Mouse (Mus musculus) spleen, adult 2 months (tissue): Measurements from ENCODE around the gene Cntnap5a. TPM values are rescaled to one million over a fixed set of nuclear protein-coding genes. Genes with fewer than 3 reads are reported as not detected.

Experiments used
- DNase-seq, 2 experiments: peaks; one replicate each; pipeline versions ENCODE4 v3.0.0 to v3.0.0-alpha.2; 2012 to 2021; ENCODE audit warnings: low spot score in 2 of 2, low read depth in 1 of 2
- H3K27ac ChIP-seq: fragments of 200-500 bp; 2 replicates; pipeline ENCODE4 v1.5.1; 2012; ENCODE audit warnings: low read length, inconsistent platforms; ENCODE audit not compliant: insufficient read depth
- H3K27me3 ChIP-seq: fragments of 200-500 bp; 2 replicates; pipeline ENCODE4 v1.6.1; 2012; ENCODE audit warnings: mild to moderate bottlenecking, moderate library complexity, low read length, inconsistent platforms; ENCODE audit not compliant: control insufficient read depth, insufficient read depth
- H3K36me3 ChIP-seq: fragments of 200-500 bp; 2 replicates; pipeline ENCODE4 v1.6.1; 2012; ENCODE audit warnings: mild to moderate bottlenecking, low read length, inconsistent platforms; ENCODE audit not compliant: control insufficient read depth, insufficient read depth
- H3K4me1 ChIP-seq: fragments of 200-500 bp; 2 replicates; pipeline ENCODE4 v1.6.1; 2011; ENCODE audit warnings: inconsistent platforms; ENCODE audit not compliant: control insufficient read depth, insufficient read depth, insufficient read length
- H3K4me3 ChIP-seq: fragments of 200-500 bp; 2 replicates; pipeline ENCODE4 v1.5.1; 2011; ENCODE audit warnings: mild to moderate bottlenecking, inconsistent platforms; ENCODE audit not compliant: insufficient read depth, insufficient read length; ENCODE audit errors: extremely low read depth
- CTCF ChIP-seq: fragments of 200-500 bp; IDR thresholded peaks from 2 replicates; pipeline ENCODE4 v1.5.1; 2011; ENCODE audit warnings: mild to moderate bottlenecking, inconsistent platforms; ENCODE audit not compliant: insufficient read depth, insufficient read length, insufficient replicate concordance; ENCODE audit errors: extremely low read depth
- POLR2A ChIP-seq: fragments of 200-500 bp; IDR thresholded peaks from 2 replicates; pipeline ENCODE4 v1.6.1; 2011; ENCODE audit warnings: low read depth, low read length, inconsistent platforms
- WGBS: fragments of 180-500 bp; shearing (Covaris S2); methylation state at CpG from one replicate; pipeline ENCODE4 v1.1.7; 2018; 5-methylcytosine and 5-hydroxymethylcytosine counted together
- polyA plus RNA-seq: library from polyadenylated mRNA; depleted of rRNA; stranded (reverse); fragments of >200 nt; gene quantifications from 2 replicates; pipeline ENCODE4 v1.2.3, GENCODE M21; 2012

The Cntnap5a gene
- polyA plus RNA-seq, 1 experiment, result not detected

- Histone ChIP-seq H3K27me3 (no peaks in the 10 kb centered on the region), H3K27ac (no peak overlapping the region), H3K4me1 (no peaks in the 10 kb centered on the region), H3K36me3 (no peaks in the 10 kb centered on the region), H3K4me3 (no peak overlapping the region)
- TF ChIP-seq POLR2A (no peak), CTCF (no peak)
- no peak for DNase-seq
Measured at GRCm38 (mm10) chr1:116240538-116240937, 556.0 kb downstream of the Cntnap5a start.

DNA sequence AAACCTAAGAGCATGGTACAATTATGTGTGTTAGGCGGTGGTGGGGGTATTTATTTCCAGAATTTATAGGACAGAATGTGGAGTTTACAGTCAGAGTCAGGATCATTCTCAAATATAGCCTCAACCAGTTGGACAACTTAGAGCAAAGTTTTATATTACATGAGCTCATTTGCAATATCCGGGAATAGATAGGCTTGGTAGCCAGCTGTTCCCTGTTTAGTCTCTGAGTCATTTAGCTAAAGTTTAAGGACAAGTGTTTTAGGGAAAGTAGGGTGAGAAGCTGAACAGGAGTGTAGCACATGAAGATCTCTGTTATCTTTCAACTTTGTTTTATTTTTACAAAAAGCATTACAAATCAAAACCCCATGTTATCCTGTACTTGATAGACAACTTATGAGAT lies 559.3 kb downstream of the Cntnap5a start:
- H3K27ac ChIP-seq, result no peak overlapping the region
- 78% methylated on average over 2 of the region's 2 CpGs for WGBS
- H3K27me3 ChIP-seq, result no peaks in the 10 kb centered on the region
- no peaks in the 10 kb centered on the region for H3K36me3 ChIP-seq
- H3K4me3 ChIP-seq, result no peak overlapping the region
- DNase-seq, result no peak
- no peak for TF ChIP-seq CTCF
- no peak for TF ChIP-seq POLR2A
- H3K4me1 ChIP-seq, result no peaks in the 10 kb centered on the region

GRCm38 (mm10) chr1:116281144-116281543 lies 596.6 kb downstream of the Cntnap5a start:
- Histone ChIP-seq H3K4me3 (no peak overlapping the region), H3K4me1 (no peaks in the 10 kb centered on the region), H3K36me3 (no peaks in the 10 kb centered on the region), H3K27ac (no peak overlapping the region), H3K27me3 (no peaks in the 10 kb centered on the region)
- TF ChIP-seq POLR2A, result no peak
- TF ChIP-seq CTCF, result no peak
- DNase-seq, result no peak

GRCm38 (mm10) chr1:116283968-116284367 lies 599.4 kb downstream of the Cntnap5a start:
- H3K4me1 ChIP-seq, result no peaks in the 10 kb centered on the region
- DNase-seq, result no peak
- 85% methylated on average over 1 of the region's 1 CpGs for WGBS
- no peak overlapping the region for H3K27ac ChIP-seq
- no peak overlapping the region for H3K4me3 ChIP-seq
- H3K36me3 ChIP-seq, result no peaks in the 10 kb centered on the region
- TF ChIP-seq CTCF (no peak), POLR2A (no peak)
- H3K27me3 ChIP-seq, result no peaks in the 10 kb centered on the region

- Histone ChIP-seq H3K27me3 (no peaks in the 10 kb centered on the region), H3K4me3 (no peak overlapping the region), H3K36me3 (no peaks in the 10 kb centered on the region), H3K27ac (no peak overlapping the region), H3K4me1 (no peaks in the 10 kb centered on the region)
- 74% methylated on average over 3 of the region's 3 CpGs for WGBS
- DNase-seq, result no peak
- TF ChIP-seq CTCF, result no peak
- no peak for TF ChIP-seq POLR2A
Measured at GRCm38 (mm10) chr1:116306555-116306954, 622.0 kb downstream of the Cntnap5a start.

GRCm38 (mm10) chr1:116311512-116311911 lies 627.0 kb downstream of the Cntnap5a start:
- TF ChIP-seq CTCF (no peak), POLR2A (no peak)
- Histone ChIP-seq H3K4me3 (no peak overlapping the region), H3K27me3 (no peaks in the 10 kb centered on the region), H3K27ac (no peak overlapping the region), H3K4me1 (no peaks in the 10 kb centered on the region), H3K36me3 (no peaks in the 10 kb centered on the region)
- 64% methylated on average over 3 of the region's 3 CpGs for WGBS
- no peak for DNase-seq

DNA sequence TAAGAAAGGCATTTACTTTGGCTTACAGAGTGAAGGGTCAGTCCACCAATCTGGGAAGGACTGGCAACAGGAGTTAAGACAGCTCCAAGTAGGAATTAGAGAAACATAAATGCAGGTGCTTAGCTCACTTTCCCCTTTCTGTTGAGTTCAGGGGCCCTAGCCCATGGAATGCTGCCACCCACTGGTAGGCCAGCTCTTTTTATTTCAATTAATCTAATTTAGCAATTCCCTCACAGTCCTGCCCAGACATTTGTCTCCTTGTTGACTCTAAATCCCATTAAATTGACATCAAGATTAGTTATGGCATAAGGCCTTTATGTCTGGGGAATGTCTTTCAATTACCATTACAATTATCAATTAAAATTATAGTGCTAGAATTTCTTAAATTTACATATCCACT lies 628.7 kb downstream of the Cntnap5a start:
- no peak for DNase-seq
- Histone ChIP-seq H3K27ac (no peak overlapping the region), H3K4me3 (no peak overlapping the region), H3K27me3 (no peaks in the 10 kb centered on the region), H3K36me3 (no peaks in the 10 kb centered on the region), H3K4me1 (no peaks in the 10 kb centered on the region)
- TF ChIP-seq POLR2A (no peak), CTCF (no peak)

GRCm38 (mm10) chr1:116324505-116324904 lies 639.9 kb downstream of the Cntnap5a start:
- H3K4me3 ChIP-seq, result no peak overlapping the region
- DNase-seq, result no peak
- no peaks in the 10 kb centered on the region for H3K36me3 ChIP-seq
- TF ChIP-seq CTCF (no peak), POLR2A (no peak)
- H3K27me3 ChIP-seq, result no peaks in the 10 kb centered on the region
- H3K4me1 ChIP-seq, result no peaks in the 10 kb centered on the region
- no peak overlapping the region for H3K27ac ChIP-seq
